Mouse (Mus musculus) frontal cortex, postnatal 10 days (tissue): Measurements from ENCODE around the gene Ralgds.

Experiments used
- DNase-seq, 2 experiments: peaks; one replicate each; pipeline ENCODE4 v3.0.0; 2022; ENCODE audit warnings: low spot score in 2 of 2, mixed read lengths in 1 of 2

Ralgds gene

GRCm38 (mm10) chr2:28532938-28533771 lies 20.2 kb downstream of the Ralgds start:
- peak; percentile 81 to 85 for DNase-seq

- no peak for DNase-seq
Measured at GRCm38 (mm10) chr2:28533901-28534435, 21.0 kb downstream of the Ralgds start.

GRCm38 (mm10) chr2:28534436-28535262 lies 21.7 kb downstream of the Ralgds start:
- DNase-seq = no peak

GRCm38 (mm10) chr2:28535263-28535540 lies 22.3 kb downstream of the Ralgds start:
- no peak for DNase-seq

- DNase-seq = no peak
Measured at GRCm38 (mm10) chr2:28535650-28536049, 22.7 kb downstream of the Ralgds start.

- DNase-seq = no peak
Measured at GRCm38 (mm10) chr2:28536166-28536565, 23.2 kb downstream of the Ralgds start.

- no peak for DNase-seq
Measured at GRCm38 (mm10) chr2:28536766-28537633, 24.1 kb downstream of the Ralgds start.

GRCm38 (mm10) chr2:28537634-28537920 lies 24.7 kb downstream of the Ralgds start:
- no peak for DNase-seq

GRCm38 (mm10) chr2:28537995-28538816 lies 25.3 kb downstream of the Ralgds start:
- DNase-seq = no peak

- DNase-seq = no peak
Measured at GRCm38 (mm10) chr2:28538817-28539128, 25.8 kb downstream of the Ralgds start.

- peak; percentile 67 to 87 for DNase-seq
Measured at GRCm38 (mm10) chr2:28539206-28539605, 26.3 kb downstream of the Ralgds start.

- DNase-seq = no peak
Measured at GRCm38 (mm10) chr2:28539949-28540348, 27.0 kb downstream of the Ralgds start.

GRCm38 (mm10) chr2:28540587-28541227 lies 27.8 kb downstream of the Ralgds start:
- DNase-seq = no peak

GRCm38 (mm10) chr2:28543894-28544293 lies 31.0 kb downstream of the Ralgds start:
- DNase-seq = no peak

- DNase-seq = no peak
Measured at GRCm38 (mm10) chr2:28545976-28546375, 33.1 kb downstream of the Ralgds start.

- no peak for DNase-seq
Measured at GRCm38 (mm10) chr2:28546560-28546959, 33.6 kb downstream of the Ralgds start.

GRCm38 (mm10) chr2:28547237-28548172 lies 34.6 kb downstream of the Ralgds start:
- DNase-seq = peak in 1 of 2 experiments; percentile 78

GRCm38 (mm10) chr2:28549157-28549556 lies 36.2 kb downstream of the Ralgds start:
- DNase-seq = no peak

GRCm38 (mm10) chr2:28552301-28552700 lies 39.4 kb downstream of the Ralgds start:
- DNase-seq = no peak

- DNase-seq = no peak
Measured at GRCm38 (mm10) chr2:28557452-28557851, 44.5 kb downstream of the Ralgds start.
